Mouse (Mus musculus) cerebellum, adult 2 months (tissue): ENCODE measurements around the gene Bicd2.

Experiments used
- CTCF ChIP-seq: fragments of 200-500 bp; IDR thresholded peaks from 2 replicates; pipeline ENCODE4 v1.5.1; 2011; ENCODE audit warnings: low read depth, mild to moderate bottlenecking, control low read depth, low read length, moderate library complexity, borderline replicate concordance; ENCODE audit not compliant: insufficient read depth
- POLR2A ChIP-seq: fragments of 200-500 bp; IDR thresholded peaks from 2 replicates; pipeline ENCODE4 v1.6.1; 2011; ENCODE audit warnings: low read length, control low read depth, borderline replicate concordance; ENCODE audit not compliant: insufficient read depth

GRCm38 (mm10) chr13:49349335-49349734 lies 8.0 kb downstream of the Bicd2 start:
- no peak for TF ChIP-seq CTCF
- no peak for TF ChIP-seq POLR2A
